Mouse (Mus musculus) liver, embryonic 14.5 days (tissue): ENCODE measurements around the gene Igfbp2.

Source experiments
- CTCF ChIP-seq: IDR thresholded peaks from 2 replicates; pipeline ENCODE4 v1.5.1; 2016; ENCODE audit warnings: antibody characterized with exemption, low read depth, control low read depth
- EP300 ChIP-seq: IDR thresholded peaks from 2 replicates; pipeline ENCODE4 v1.6.1; 2016; ENCODE audit warnings: antibody characterized with exemption, low read depth

DNA sequence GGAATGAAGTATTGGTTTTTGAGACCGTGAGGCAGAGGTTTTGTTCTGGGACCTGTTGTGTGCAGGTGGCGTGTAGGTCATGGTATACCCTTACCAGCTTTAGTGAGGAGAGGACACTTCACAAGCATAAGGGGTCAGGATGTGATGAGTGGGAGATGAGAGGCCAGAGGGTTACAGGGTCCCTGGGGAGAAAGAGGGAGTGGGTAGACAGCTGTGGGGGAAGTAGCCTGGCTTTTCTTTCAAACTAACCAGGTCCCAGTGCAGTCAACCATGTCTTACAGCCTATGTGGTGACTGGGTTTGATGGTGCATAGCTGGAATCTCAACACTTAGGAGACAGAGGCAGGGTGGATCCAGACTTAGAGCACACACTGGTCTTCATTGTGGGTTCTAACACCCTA lies 6.2 kb downstream of the Igfbp2 start:
- TF ChIP-seq CTCF (no peak), EP300 (no peak)
